Mouse (Mus musculus) megakaryocyte, embryonic 14.5 days (primary cell): ENCODE measurements around the gene Rpp25l.

Experiments
- FLI1 ChIP-seq: IDR thresholded peaks from 2 replicates; pipeline ENCODE4 v1.6.1; 2012; ENCODE audit warnings: low read length, inconsistent platforms, mixed read lengths
- GATA1 ChIP-seq: IDR thresholded peaks from 3 replicates; pipeline ENCODE4 v1.6.1; 2012; ENCODE audit warnings: mixed read lengths, low read length, inconsistent platforms, borderline replicate concordance

DNA sequence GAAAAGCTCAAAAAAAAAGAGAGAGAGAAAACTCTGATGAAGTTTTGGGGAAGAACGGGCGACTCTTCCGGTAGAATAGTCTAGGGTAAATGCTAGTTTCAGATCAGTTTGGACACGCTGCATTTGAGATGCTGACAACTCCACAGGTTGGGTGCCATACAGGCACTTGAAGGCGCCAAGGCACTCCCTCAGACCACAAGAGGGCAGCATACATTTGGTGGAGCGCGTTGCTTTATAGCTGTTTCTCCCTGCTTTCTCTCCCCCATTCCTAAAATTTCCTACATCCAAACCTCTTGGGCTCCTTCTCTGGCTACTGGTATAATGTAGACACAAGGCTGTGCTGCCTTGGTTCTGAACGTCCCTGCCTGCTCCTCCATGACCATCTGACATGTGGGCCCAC is 942 bp upstream of the Rpp25l start:
- TF ChIP-seq GATA1 (no peak), FLI1 (no peak)
